Mouse (Mus musculus) layer of hippocampus, adult 2 months (tissue): ENCODE measurements around the gene E130116L18Rik. TPM values are rescaled to one million over a fixed set of nuclear protein-coding genes. Genes with fewer than 3 reads are reported as not detected.
"Not testable (repeated sequence)": the region's sequence is repeated elsewhere in the genome, so short reads cannot be mapped to it uniquely, and the experiment has no call there.

Experiments used
- DNase-seq, 2 experiments: peaks; one replicate each; pipeline ENCODE4 v3.0.0; 2022; ENCODE audit warnings: low spot score in 2 of 2
- H3K27ac ChIP-seq: fragments of 200-600 bp; 2 replicates; pipeline ENCODE4 v1.8.1; 2022
- H3K4me3 ChIP-seq: fragments of 200-600 bp; 2 replicates; pipeline ENCODE4 v1.8.1; 2022; ENCODE audit warnings: mild to moderate bottlenecking
- CTCF ChIP-seq: fragments of 200-600 bp; conservative IDR thresholded peaks from 2 replicates; pipeline ENCODE4 v1.8.1; 2022; ENCODE audit warnings: antibody characterized with exemption, mild to moderate bottlenecking, moderate library complexity
- total RNA-seq, 2 experiments: library from RNA; stranded (reverse); gene quantifications; 2 replicates each; pipeline ENCODE4 v1.2.3; 2021

The E130116L18Rik gene
- total RNA-seq, 2 experiments from 2014 or later = not detected

GRCm38 (mm10) chr5:25221604-25222003 is 1.3 kb downstream of the E130116L18Rik start, which contains the start of gene Galnt11:
Gene Galnt11 (plus strand): TSS chr5:25221904.
- no peak for TF ChIP-seq CTCF
- peak within 1 kb of the TSS; percentile 96 for H3K27ac ChIP-seq

GRCm38 (mm10) chr5:25215006-25215405 is 7.9 kb downstream of the E130116L18Rik start:
- H3K27ac ChIP-seq = no peak overlapping the region
- TF ChIP-seq CTCF = no peak
- no peak for DNase-seq
- no peak overlapping the region for H3K4me3 ChIP-seq

More at GRCm38 (mm10) chr5:25221604-25222003, 1.3 kb downstream of the E130116L18Rik start, which contains the start of gene Galnt11:
- H3K4me3 ChIP-seq = peak within 1 kb of the TSS; percentile 71
- no peak for DNase-seq

GRCm38 (mm10) chr5:25213216-25213615 is 9.7 kb downstream of the E130116L18Rik start:
- DNase-seq, H3K4me3 ChIP-seq, H3K27ac ChIP-seq: not testable (repeated sequence)

GRCm38 (mm10) chr5:25211872-25212271 is 11.1 kb downstream of the E130116L18Rik start:
- no peak overlapping the region for H3K4me3 ChIP-seq
- peak; percentile 22 to 37 for DNase-seq
- peak overlapping the region; percentile 36; the same call in 1 of the 2 replicates for H3K27ac ChIP-seq
- TF ChIP-seq CTCF = 0 out of 2 replicates have a peak, but pooled peaks have one; percentile 10

- no peak overlapping the region for H3K4me3 ChIP-seq
- DNase-seq = no peak
- no peak for TF ChIP-seq CTCF
- H3K27ac ChIP-seq = no peak overlapping the region
These were observed 32.4 kb downstream of the E130116L18Rik start for GRCm38 (mm10) chr5:25190521-25190920.

GRCm38 (mm10) chr5:25188802-25189201 is 34.2 kb downstream of the E130116L18Rik start:
- Histone ChIP-seq H3K4me3 (no peak overlapping the region), H3K27ac (no peak overlapping the region)
- no peak for DNase-seq
- peak; percentile 58 for TF ChIP-seq CTCF

GRCm38 (mm10) chr5:25187727-25188126 is 35.2 kb downstream of the E130116L18Rik start:
- DNase-seq = no peak
- no peak overlapping the region for H3K4me3 ChIP-seq
- no peak for TF ChIP-seq CTCF
- H3K27ac ChIP-seq = no peak overlapping the region

GRCm38 (mm10) chr5:25184594-25184993 is 38.4 kb downstream of the E130116L18Rik start:
- Histone ChIP-seq H3K27ac (no peak overlapping the region), H3K4me3 (no peak overlapping the region)
- no peak for DNase-seq
- no peak for TF ChIP-seq CTCF

- DNase-seq = no peak
- Histone ChIP-seq H3K4me3 (no peak overlapping the region), H3K27ac (no peak overlapping the region)
- TF ChIP-seq CTCF = no peak
These were observed 39.4 kb downstream of the E130116L18Rik start for GRCm38 (mm10) chr5:25183595-25183994.

GRCm38 (mm10) chr5:25181004-25181531 is 41.9 kb downstream of the E130116L18Rik start, which contains the start of gene Galntl5:
Gene Galntl5 (plus strand): TSS chr5:25181460.
- TF ChIP-seq CTCF = no peak
- H3K27ac ChIP-seq = no peak within 1 kb of the TSS

GRCm38 (mm10) chr5:25179936-25180488 is 42.9 kb downstream of the E130116L18Rik start:
- Histone ChIP-seq H3K4me3 (no peak overlapping the region), H3K27ac (no peak overlapping the region)
- TF ChIP-seq CTCF = no peak
- no peak for DNase-seq

More at GRCm38 (mm10) chr5:25181004-25181531, 41.9 kb downstream of the E130116L18Rik start, which contains the start of gene Galntl5:
- H3K4me3 ChIP-seq = no peak within 1 kb of the TSS
- no peak for DNase-seq

- no peak overlapping the region for H3K4me3 ChIP-seq
- TF ChIP-seq CTCF = 0 out of 2 replicates have a peak, but pooled peaks have one; percentile 4
- no peak for DNase-seq
- H3K27ac ChIP-seq = no peak overlapping the region
These were observed 43.7 kb downstream of the E130116L18Rik start for GRCm38 (mm10) chr5:25179284-25179683.

- DNase-seq, H3K27ac ChIP-seq, H3K4me3 ChIP-seq: not testable (repeated sequence)
These were observed 44.4 kb downstream of the E130116L18Rik start for GRCm38 (mm10) chr5:25178543-25178942.

- H3K4me3 ChIP-seq, H3K27ac ChIP-seq, DNase-seq: not testable (repeated sequence)
These were observed 45.0 kb downstream of the E130116L18Rik start for GRCm38 (mm10) chr5:25177937-25178336.

Other genes starting within 250 kb of the E130116L18Rik start
- 100 to 1,000 TPM; 177 to 193 TPM for gene Prkag2, start 122.5 kb downstream of the E130116L18Rik start, total RNA-seq
- gene Galntl5, start 41.7 kb downstream of the E130116L18Rik start, total RNA-seq = not detected
- gene Galnt11, start 1.2 kb downstream of the E130116L18Rik start, total RNA-seq = 10 to 100 TPM; 43.5 to 46.7 TPM